Mouse (Mus musculus): ENCODE measurements around the gene Etl4.

Gene Etl4

DNA sequence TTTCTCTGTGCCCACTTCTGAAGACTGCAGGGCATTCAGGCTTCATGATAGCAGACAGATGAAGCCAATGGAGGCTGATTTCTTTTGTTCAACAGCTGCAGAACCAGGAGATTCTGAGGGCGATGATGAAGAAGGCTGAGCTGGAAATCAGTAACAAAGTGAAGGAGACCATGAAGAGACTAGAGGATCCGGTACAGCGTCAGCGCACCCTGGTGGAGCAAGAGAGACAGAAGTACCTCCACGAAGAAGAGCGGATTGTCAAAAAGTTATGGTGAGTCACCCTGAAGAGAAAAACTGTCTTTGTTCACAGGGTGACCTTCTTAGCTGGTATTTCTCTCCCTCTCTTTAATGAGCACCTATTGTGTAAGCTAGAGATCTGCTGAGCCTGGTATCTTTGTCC lies 868.4 kb downstream of the Etl4 start:
- DNase-seq = peak; percentile 13

DNA sequence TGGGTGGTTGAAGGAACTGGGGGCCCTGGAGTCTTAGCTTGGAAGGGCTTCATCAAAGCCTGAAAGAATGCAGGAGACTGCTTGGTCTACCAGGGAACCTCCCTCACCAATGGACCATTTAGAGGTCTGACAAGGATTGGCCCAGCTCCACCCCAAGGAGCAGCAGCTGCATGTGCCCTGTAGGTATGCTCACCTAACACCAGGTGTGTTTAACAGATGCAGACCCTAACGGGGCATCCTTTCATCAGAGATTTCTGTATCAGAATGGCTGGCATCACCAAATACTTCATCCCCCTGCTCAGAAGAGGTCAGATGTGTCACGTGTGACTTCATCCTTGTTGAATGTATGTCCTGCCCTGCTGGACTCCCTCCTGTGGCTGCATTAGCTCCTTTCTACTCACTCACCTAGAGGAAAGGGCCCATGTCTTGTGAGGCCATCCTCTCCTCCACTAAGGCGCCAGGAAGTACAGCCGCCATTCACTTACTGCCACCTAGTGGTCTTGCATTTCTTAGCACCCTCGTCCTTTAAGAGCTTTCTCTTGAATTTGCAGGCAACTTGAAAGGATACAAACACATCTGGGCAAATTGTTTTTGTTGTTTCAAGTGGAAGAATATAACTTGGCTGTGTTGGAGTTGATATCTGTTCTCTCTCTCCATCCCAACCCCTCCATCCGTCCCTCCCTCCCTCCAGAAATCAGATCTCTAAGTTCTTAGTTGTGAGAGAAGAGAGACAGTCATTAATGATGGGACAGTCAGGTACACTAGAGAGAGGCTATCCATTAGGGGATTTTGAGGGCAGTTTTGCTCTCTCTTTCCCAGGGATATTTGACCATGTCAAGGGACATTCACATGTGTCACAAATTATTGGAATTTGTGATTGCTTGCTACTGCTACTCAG lies 870.2 kb downstream of the Etl4 start:
- DNase-seq = peak; percentile 71

DNA sequence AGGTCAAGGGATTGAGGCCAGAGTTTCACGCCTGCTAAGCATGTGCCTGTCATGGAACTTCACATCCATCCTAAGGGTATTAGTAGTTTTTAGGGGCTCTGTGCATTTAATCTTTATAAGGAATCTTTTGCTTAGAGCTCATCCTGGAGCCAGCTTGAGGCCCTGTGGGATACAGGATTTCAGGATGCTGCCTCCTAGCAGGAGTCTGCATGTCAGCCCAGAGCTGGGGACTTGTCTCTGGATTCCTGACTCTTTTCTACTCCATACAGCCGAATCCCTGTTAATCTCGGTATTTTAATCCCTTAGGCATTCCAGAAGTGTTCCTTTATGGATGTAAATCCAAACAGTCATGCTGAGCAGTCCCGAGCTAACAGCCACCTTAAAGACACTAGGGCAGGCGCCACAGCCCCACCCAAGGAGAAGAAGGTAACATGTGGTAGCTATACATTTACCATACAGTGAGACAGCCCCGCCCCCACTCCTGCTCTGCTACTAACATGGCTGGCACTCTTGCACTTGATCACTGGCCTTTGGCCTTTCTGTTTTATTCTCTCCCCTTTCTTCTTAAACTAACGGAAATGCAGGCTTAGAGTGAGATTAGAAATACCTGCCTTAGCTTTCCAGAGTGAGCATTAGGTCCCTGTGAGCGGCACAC lies 891.8 kb downstream of the Etl4 start:
- no peak for DNase-seq

DNA sequence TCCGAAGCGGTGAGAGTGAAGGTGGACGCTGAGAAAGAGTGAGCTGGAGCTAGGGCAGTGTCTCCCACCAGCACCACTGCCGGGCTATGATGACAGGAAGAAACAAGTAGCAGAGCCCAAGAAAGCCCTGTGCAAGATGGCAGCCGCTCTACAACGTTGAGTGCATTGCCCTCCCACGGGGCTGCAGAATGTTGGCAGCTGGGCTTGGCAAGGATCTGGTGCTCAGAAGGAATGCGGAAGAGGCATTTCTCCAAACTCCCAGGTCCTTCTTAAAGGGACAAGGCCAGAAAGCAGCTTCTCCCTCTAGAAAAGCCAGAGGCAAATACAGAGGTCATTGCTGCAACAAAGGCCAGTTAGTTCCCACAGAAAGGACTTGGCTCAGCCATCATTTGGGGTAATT lies 901.9 kb downstream of the Etl4 start:
- peak; percentile 53 for DNase-seq

DNA sequence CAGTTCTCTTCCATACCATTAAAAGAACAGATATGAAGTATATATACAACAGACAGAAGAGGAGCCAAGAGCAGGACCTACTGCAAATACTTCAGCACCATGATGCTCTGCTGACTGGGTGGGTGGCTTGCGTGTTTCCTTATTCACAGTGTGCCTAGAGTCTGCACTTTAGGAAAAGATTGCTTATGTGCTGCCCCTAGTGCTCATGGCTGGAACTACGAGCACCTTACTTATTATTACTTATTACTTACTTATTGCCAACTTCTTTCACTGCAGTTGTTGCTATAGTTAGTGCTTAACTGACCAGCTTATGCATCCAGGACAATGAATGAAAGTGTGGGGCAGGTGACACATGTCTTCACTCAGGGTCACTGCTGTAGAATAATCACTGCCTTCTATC lies 904.4 kb downstream of the Etl4 start:
- DNase-seq = no peak

DNA sequence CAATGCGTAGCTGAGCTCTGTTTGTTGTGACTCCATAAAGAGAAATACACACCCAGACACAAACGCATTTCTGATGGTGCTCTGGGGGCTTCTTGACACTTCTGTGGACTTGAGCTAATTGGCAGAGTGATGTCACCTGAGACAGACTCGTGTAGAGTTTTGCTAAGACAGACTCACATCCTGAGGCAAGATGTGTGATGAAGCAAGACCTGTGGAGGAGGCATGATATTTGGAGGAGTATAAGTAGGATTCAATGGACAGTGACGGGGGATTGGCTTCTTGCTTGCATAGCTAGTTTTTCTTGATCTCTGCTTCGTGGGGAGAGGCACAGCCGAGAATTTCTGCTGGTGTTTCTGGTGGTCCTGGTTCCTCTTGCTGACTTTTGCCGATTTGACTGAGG lies 908.6 kb downstream of the Etl4 start:
- DNase-seq = no peak

DNA sequence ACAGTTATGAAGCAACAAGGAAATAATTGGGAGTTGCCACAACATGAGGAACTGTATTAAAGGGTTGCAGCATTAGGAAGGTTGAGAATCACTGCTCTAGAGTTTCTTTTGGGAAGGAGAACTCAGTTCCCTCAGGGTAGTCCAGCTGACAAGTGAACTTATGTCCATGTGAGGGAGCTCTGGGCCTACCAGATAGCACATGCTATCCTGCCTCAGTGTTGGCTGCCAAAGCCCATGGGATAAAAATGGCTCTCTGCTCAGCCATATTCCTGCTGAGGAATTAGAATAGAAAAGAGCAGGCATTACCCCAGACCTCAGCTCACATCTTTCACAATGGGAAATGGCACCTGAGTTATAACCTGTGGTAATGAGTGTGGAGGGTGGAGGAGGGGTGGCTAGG lies 916.7 kb downstream of the Etl4 start:
- DNase-seq = no peak

DNA sequence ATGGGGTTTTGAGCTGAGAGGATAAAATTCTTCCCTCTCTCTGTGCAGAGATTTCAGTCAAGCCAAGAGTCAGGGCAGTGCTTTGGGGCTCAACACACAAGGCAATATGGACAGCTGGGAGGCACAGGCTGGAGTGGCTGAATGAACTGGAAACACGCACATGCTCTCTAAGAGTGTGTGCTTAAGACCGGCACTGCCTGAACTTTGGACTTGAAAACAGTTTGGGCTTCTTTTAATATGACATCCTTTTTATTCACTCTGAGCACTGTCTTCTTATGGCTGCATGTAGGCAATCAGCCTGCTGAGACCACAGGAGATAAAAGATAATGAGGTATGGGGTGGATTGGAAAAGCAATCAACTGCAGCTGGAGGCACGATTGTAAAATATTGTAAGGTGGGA lies 921.3 kb downstream of the Etl4 start:
- no peak for DNase-seq

DNA sequence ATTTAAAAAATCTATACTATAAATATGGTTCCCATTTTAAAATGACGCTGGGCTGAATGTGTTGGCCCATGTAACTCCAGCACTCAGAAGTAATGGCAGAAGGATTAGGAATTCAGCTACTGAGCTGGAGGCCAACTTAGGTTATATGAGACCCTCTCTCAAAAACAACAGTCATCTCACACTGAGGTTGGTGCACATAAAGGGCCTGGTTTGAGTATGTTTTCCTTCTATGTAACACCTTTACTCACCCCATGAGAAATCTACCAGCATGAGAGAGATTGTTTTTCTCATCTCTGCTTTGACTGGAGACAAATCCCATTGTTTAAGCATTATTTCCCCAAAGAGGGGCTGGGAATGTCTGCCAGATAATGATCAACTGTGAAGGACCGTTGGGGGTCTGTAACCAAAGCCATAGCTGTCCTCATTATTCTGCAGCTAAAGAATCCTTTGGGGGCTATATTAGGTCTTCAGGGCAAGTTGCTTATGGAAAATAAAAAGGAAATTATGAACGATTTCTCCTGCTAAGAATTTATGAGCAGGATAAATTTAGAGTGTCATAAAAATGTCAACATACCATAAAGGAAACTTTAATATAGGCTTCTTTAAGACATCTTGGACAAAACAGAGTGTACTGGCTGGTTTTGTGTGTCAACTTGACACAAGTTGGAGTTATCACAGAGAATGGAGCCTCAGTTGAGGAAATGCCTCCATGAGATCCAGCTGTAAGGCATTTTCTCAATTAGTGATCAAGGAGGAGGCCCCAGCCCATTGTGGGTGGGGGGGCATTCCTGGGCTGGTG lies 922.2 kb downstream of the Etl4 start:
- DNase-seq = no peak

DNA sequence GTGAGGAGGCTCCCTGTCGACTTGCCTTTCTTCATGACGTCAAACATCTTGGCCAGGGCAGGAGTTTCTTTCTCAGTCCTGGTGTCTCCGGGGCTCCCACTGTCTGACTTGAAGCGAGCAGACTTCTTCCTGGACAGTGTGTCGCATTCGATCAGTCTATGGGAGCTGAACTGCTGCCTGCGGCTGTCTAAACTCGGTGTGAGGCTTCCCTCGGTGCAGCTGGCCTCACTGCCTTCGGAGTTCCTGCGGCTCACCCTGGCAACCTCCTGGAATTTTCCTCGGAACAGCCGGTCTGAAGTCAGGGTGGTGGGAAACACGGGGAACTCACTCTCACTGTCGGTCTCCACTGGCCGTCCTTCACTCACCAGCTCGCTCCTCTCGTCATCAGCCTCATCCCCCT lies 939.8 kb downstream of the Etl4 start:
- peak; percentile 7 for DNase-seq

Measured in lung, postnatal 10 days (tissue).